36 mouse cellular contexts compared by ENCODE assay signal in genomic region chr6:18108934-18109333, GRCm38 (mm10). TPM values are rescaled to one million over a fixed set of nuclear protein-coding genes. Genes with fewer than 3 reads are reported as not detected.
DNase-seq lines count a peak whose midpoint lies in the region; ATAC-seq and TF ChIP-seq lines count a peak whose summit lies in the region.
"Had no signal": no experiment of that assay in that cellular context is flagged by ENCODE, and none has a peak within 500 bp of the region (broad histone marks: within the 10 kb centered on the region; RNA-seq: fewer than 3 reads in every experiment).

Gene Asz1, minus strand, starts transcription at chr6:18109061.

- peaks cover 7% of the 10 kb centered on the region for H3K27me3 ChIP-seq in E14TG2a.4 (ENCODE audit: insufficient read depth, low read length)
- no peaks in the 10 kb centered on the region for H3K27me3 ChIP-seq in midbrain, embryonic 11.5 days (ENCODE audit: control insufficient read depth, insufficient read depth, low read length)
- H3K27me3 ChIP-seq in kidney, embryonic 14.5 days (ENCODE audit: control insufficient read depth, insufficient read depth, low read length): no peaks in the 10 kb centered on the region
- H3K27me3 ChIP-seq: forebrain, embryonic 13.5 days; hindbrain, embryonic 12.5 days; hindbrain, embryonic 15.5 days had no signal

- no peak for ATAC-seq in midbrain, embryonic 11.5 days (ENCODE audit: low FRiP score)
- ATAC-seq in kidney, embryonic 14.5 days (ENCODE audit: low FRiP score, low TSS enrichment): no peak
- ATAC-seq: activated CD4-positive, CD25-positive, alpha-beta regulatory T cell, adult 4 months; forebrain, embryonic 13.5 days; forebrain, embryonic 16.5 days; Patski had no signal

- H3K27ac ChIP-seq in ES-E14 (ENCODE audit: insufficient read depth, low read depth, low read length, poor library complexity, severe bottlenecking): no peak within 1 kb of the TSS
- no peak within 1 kb of the TSS for H3K27ac ChIP-seq in midbrain, embryonic 11.5 days (ENCODE audit: low read depth, low read length)
- no peak within 1 kb of the TSS for H3K27ac ChIP-seq in kidney, embryonic 14.5 days (ENCODE audit: low read depth, low read length)
- H3K27ac ChIP-seq: forebrain, embryonic 10.5 days; forebrain, embryonic 13.5 days; hindbrain, embryonic 12.5 days; hindbrain, embryonic 15.5 days had no signal

- in situ Hi-C loops in ES-E14 (cut with MboI; ENCODE audit: low sequenced_read_pairs in 2 of 2, unreplicated experiment in 2 of 2): no loop called here

- no peak within 1 kb of the TSS for H3K4me2 ChIP-seq in midbrain, embryonic 11.5 days
- no peak within 1 kb of the TSS for H3K4me2 ChIP-seq in kidney, embryonic 14.5 days (replicated peaks; ENCODE audit: low read depth, low read length)
- H3K4me2 ChIP-seq: forebrain, embryonic 13.5 days; heart, embryonic 11.5 days; hindbrain, embryonic 12.5 days; hindbrain, embryonic 15.5 days had no signal

- DNase-seq in ES-E14 (ENCODE audit: low read depth, low spot score): peak; percentile 0
- peak; percentile 20 for DNase-seq in ZHBTc4 (ENCODE audit: low read depth, low spot score)
- DNase-seq in testis, postnatal 14 days (ENCODE audit: low spot score): peak; percentile 87
- DNase-seq in layer of hippocampus, adult 18-20 months (ENCODE audit: low spot score in 2 of 2): no peak
- no peak for DNase-seq in midbrain, embryonic 11.5 days (ENCODE audit: low spot score, missing footprints)
- DNase-seq: adrenal gland, adult 8-10 months; adrenal gland, postnatal 25 days; cerebellum, adult 11-12 months; cerebellum, adult 8-10 months; cerebellum, postnatal 10 days; cerebellum, postnatal 36 days; embryo, embryonic 11 days; gastrocnemius, postnatal 14 days; heart, adult 11 months had no signal

- H3K36me3 ChIP-seq in E14TG2a.4 (ENCODE audit: insufficient read depth, low read length) (no peaks in the 10 kb centered on the region), ES-E14 (ENCODE audit: control insufficient read depth, insufficient read depth, low read length, poor library complexity, severe bottlenecking) (no peaks in the 10 kb centered on the region)
- no peaks in the 10 kb centered on the region for H3K36me3 ChIP-seq in midbrain, embryonic 11.5 days (ENCODE audit: control insufficient read depth, insufficient read depth, low read length)
- H3K36me3 ChIP-seq in kidney, embryonic 14.5 days (ENCODE audit: control insufficient read depth, insufficient read depth, low read length): no peaks in the 10 kb centered on the region
- H3K36me3 ChIP-seq: forebrain, embryonic 10.5 days; hindbrain, embryonic 12.5 days; hindbrain, embryonic 15.5 days had no signal

- H3K4me3 ChIP-seq in E14TG2a.4 (replicated peaks; ENCODE audit: low read length): 0 out of 2 replicates have a peak within 1 kb of the TSS, but pooled peaks have one; percentile 26
- 0 out of 4 replicates have a peak within 1 kb of the TSS, but pooled peaks of 1 of the 2 experiments have one; percentile 24 for H3K4me3 ChIP-seq in ES-E14 (ENCODE audit: insufficient read depth in 1 of 2, low read depth in 1 of 2, low read length in 2 of 2, poor library complexity in 1 of 2, severe bottlenecking in 1 of 2)
- no peak within 1 kb of the TSS for H3K4me3 ChIP-seq in midbrain, embryonic 11.5 days (ENCODE audit: low read depth, low read length)
- no peak within 1 kb of the TSS for H3K4me3 ChIP-seq in kidney, embryonic 14.5 days (ENCODE audit: low read length)
- H3K4me3 ChIP-seq: forebrain, embryonic 10.5 days; forebrain, embryonic 13.5 days; hindbrain, embryonic 12.5 days; hindbrain, embryonic 15.5 days had no signal

- TF ChIP-seq CTCF in E14TG2a.4 (conservative IDR thresholded peaks at IDR 0.05; ENCODE audit: low read length): no peak

- H3K9me3 ChIP-seq in E14TG2a.4 (ENCODE audit: low read length) (no peaks in the 10 kb centered on the region), ES-E14 (ENCODE audit: control insufficient read depth, insufficient read depth, low read depth, low read length) (no peaks in the 10 kb centered on the region)
- no peaks in the 10 kb centered on the region for H3K9me3 ChIP-seq in midbrain, embryonic 11.5 days (ENCODE audit: control insufficient read depth, low read length)
- no peaks in the 10 kb centered on the region for H3K9me3 ChIP-seq in kidney, embryonic 14.5 days (ENCODE audit: control insufficient read depth, low read length)
- H3K9me3 ChIP-seq: forebrain, embryonic 10.5 days; forebrain, embryonic 13.5 days; hindbrain, embryonic 12.5 days; hindbrain, embryonic 15.5 days had no signal

- no peaks in the 10 kb centered on the region for H3K4me1 ChIP-seq in E14TG2a.4 (replicated peaks; ENCODE audit: low read depth, low read length)
- H3K4me1 ChIP-seq in ES-E14 (ENCODE audit: control insufficient read depth in 2 of 2, insufficient read depth in 2 of 2, low read length in 2 of 2, poor library complexity in 1 of 2): no peaks in the 10 kb centered on the region
- H3K4me1 ChIP-seq in midbrain, embryonic 11.5 days (ENCODE audit: control insufficient read depth, insufficient read depth, low read length): no peaks in the 10 kb centered on the region
- H3K4me1 ChIP-seq in kidney, embryonic 14.5 days (ENCODE audit: control insufficient read depth, insufficient read depth, low read length): no peaks in the 10 kb centered on the region
- H3K4me1 ChIP-seq: forebrain, embryonic 10.5 days; forebrain, embryonic 13.5 days; hindbrain, embryonic 12.5 days; hindbrain, embryonic 15.5 days had no signal

- no peak within 1 kb of the TSS for H3K9ac ChIP-seq in ES-E14 (ENCODE audit: insufficient read depth, low read depth, low read length, poor library complexity, severe bottlenecking)
- H3K9ac ChIP-seq in midbrain, embryonic 11.5 days (ENCODE audit: low read length): no peak within 1 kb of the TSS
- H3K9ac ChIP-seq in kidney, embryonic 14.5 days (ENCODE audit: low read depth, low read length): no peak within 1 kb of the TSS
- H3K9ac ChIP-seq: forebrain, embryonic 13.5 days; hindbrain, embryonic 12.5 days; hindbrain, embryonic 15.5 days had no signal

- 96% methylated on average over 22 of the region's 22 CpGs for WGBS in midbrain, embryonic 11.5 days
- WGBS in kidney, embryonic 14.5 days: 93% methylated on average over 22 of the region's 22 CpGs

TF ChIP-seq in ES-E14, 5 proteins besides CTCF, POLR2A, EP300 and RAD21:
- no peak for TF ChIP-seq MAFK (IDR thresholded peaks at IDR 0.05; ENCODE audit: insufficient read depth, low read depth, low read length)

RNA-seq across cellular contexts. Expression of gene Asz1, which starts in this region (rescaled TPM):
- total RNA-seq in ES-E14 (2012; rRNA removed): 0.21 and 1.6 TPM in 2 replicates
- not detected for total RNA-seq in layer of hippocampus, adult 18-20 months (2021)
- not detected in 2 replicates for polyA plus RNA-seq in midbrain, embryonic 11.5 days (2014; fragmentation: Nextera tagmentation; extraction: Ambion mirVana)
- polyA plus RNA-seq in kidney, embryonic 14.5 days (2014; fragmentation: Nextera tagmentation; extraction: Ambion mirVana): not detected in 2 replicates
- total RNA-seq: adrenal gland, adult 8-10 months; adrenal gland, postnatal 25 days; gastrocnemius, adult 18-20 months; gastrocnemius, postnatal 14 days; gastrocnemius, postnatal 4 days; heart, adult 8-10 months; heart, postnatal 25 days; hematopoietic stem cell, adult 5-6 weeks had no signal
- polyA plus RNA-seq: activated CD4-positive, CD25-positive, alpha-beta regulatory T cell, adult 4 months; brain, embryonic 14.5 days; cortical plate, adult 2 months; embryonic facial prominence, embryonic 11.5 days; embryonic facial prominence, embryonic 14.5 days; forebrain, embryonic 10.5 days; forebrain, embryonic 13.5 days; forebrain, embryonic 16.5 days; heart, embryonic 14.5 days; heart, postnatal 0 days; hindbrain, embryonic 12.5 days; hindbrain, embryonic 15.5 days; intestine, embryonic 14.5 days; Patski had no signal

Comparison
In these comparisons a context has a peak if more than half of its experiments do, and no peak if none do; other contexts are left out.
1. DNase-seq: peak in ES-E14 (single experiment), ZHBTc4 (single experiment) and testis, postnatal 14 days (single experiment); none in layer of hippocampus, adult 18-20 months (0 of 2) and midbrain, embryonic 11.5 days (single experiment).